Mouse (Mus musculus): ENCODE results near the gene Mtpn. TPM values are rescaled to one million over a fixed set of nuclear protein-coding genes. Genes with fewer than 3 reads are reported as not detected.

Mtpn gene
- polyA plus RNA-seq (2012; rRNA removed), result 60.0 and 64.9 TPM in 2 replicates
- 104 and 111 TPM in 2 replicates for polyA plus RNA-seq (2014; fragmentation: Nextera tagmentation; extraction: Ambion mirVana)

GRCm38 (mm10) chr6:35539304-35540009 lies at the start of gene Mtpn:
Gene Mtpn (minus strand): TSS chr6:35539888.
- peak within 1 kb of the TSS; percentile 97 for H3K9ac ChIP-seq (ENCODE audit: low read depth, low read length, severe bottlenecking)

GRCm38 (mm10) chr6:35568731-35569130 lies 29.0 kb upstream of the Mtpn start:
- ATAC-seq (ENCODE audit: low FRiP score, low read depth) (no peak), DNase-seq (ENCODE audit: low spot score) (no peak)
- H3K27ac ChIP-seq (replicated peaks; ENCODE audit: low read depth, low read length), result no peak overlapping the region
- H3K4me1 ChIP-seq (ENCODE audit: control insufficient read depth, insufficient read depth, low read length), result no peaks in the 10 kb centered on the region
- H3K9me3 ChIP-seq (ENCODE audit: control insufficient read depth, low read length), result no peaks in the 10 kb centered on the region
- no peaks in the 10 kb centered on the region for H3K36me3 ChIP-seq (ENCODE audit: control insufficient read depth, insufficient read depth, low read length)
- H3K27me3 ChIP-seq (ENCODE audit: control insufficient read depth, insufficient read depth, low read length), result no peaks in the 10 kb centered on the region
- no peak overlapping the region for H3K9ac ChIP-seq (ENCODE audit: low read depth, low read length, severe bottlenecking)
- no peak overlapping the region for H3K4me2 ChIP-seq (replicated peaks; ENCODE audit: low read depth, low read length, severe bottlenecking)
- no peak overlapping the region for H3K4me3 ChIP-seq (replicated peaks; ENCODE audit: low read length)
- TF ChIP-seq POLR2A (IDR thresholded peaks at IDR 0.05; ENCODE audit: borderline replicate concordance, extremely low read depth, insufficient read depth, insufficient read length), result no peak

More at GRCm38 (mm10) chr6:35539304-35540009, at the start of gene Mtpn:
- H3K9me3 ChIP-seq (ENCODE audit: control insufficient read depth, low read length), result no peaks in the 10 kb centered on the region
- peak within 1 kb of the TSS; percentile 76 for H3K4me2 ChIP-seq (replicated peaks; ENCODE audit: low read depth, low read length, severe bottlenecking)
- peak within 1 kb of the TSS; percentile 89 for H3K27ac ChIP-seq (replicated peaks; ENCODE audit: low read depth, low read length)
- peak; percentile 99 for DNase-seq (ENCODE audit: low spot score)
- 0 out of 2 replicates have a peak, but pooled peaks have one; percentile 55 for TF ChIP-seq POLR2A (IDR thresholded peaks at IDR 0.05; ENCODE audit: borderline replicate concordance, extremely low read depth, insufficient read depth, insufficient read length)
- H3K27me3 ChIP-seq (ENCODE audit: control insufficient read depth, insufficient read depth, low read length), result no peaks in the 10 kb centered on the region
- under 1% methylated on average over 52 of the region's 61 CpGs for WGBS
- no peaks in the 10 kb centered on the region for H3K36me3 ChIP-seq (ENCODE audit: control insufficient read depth, insufficient read depth, low read length)
- ATAC-seq (ENCODE audit: low FRiP score, low read depth), result peak; percentile 99
- H3K4me3 ChIP-seq (replicated peaks; ENCODE audit: low read length), result peak within 1 kb of the TSS; percentile 93
- peaks cover 10% of the 10 kb centered on the region for H3K4me1 ChIP-seq (ENCODE audit: control insufficient read depth, insufficient read depth, low read length)

GRCm38 (mm10) chr6:35567755-35568154 lies 28.1 kb upstream of the Mtpn start:
- no peaks in the 10 kb centered on the region for H3K27me3 ChIP-seq (ENCODE audit: control insufficient read depth, insufficient read depth, low read length)
- H3K9ac ChIP-seq (ENCODE audit: low read depth, low read length, severe bottlenecking), result no peak overlapping the region
- no peaks in the 10 kb centered on the region for H3K4me1 ChIP-seq (ENCODE audit: control insufficient read depth, insufficient read depth, low read length)
- H3K4me2 ChIP-seq (replicated peaks; ENCODE audit: low read depth, low read length, severe bottlenecking), result no peak overlapping the region
- H3K4me3 ChIP-seq (replicated peaks; ENCODE audit: low read length), result no peak overlapping the region
- H3K27ac ChIP-seq (replicated peaks; ENCODE audit: low read depth, low read length), result no peak overlapping the region
- ATAC-seq (ENCODE audit: low FRiP score, low read depth) (no peak), DNase-seq (ENCODE audit: low spot score) (peak; percentile 66)
- no peak for TF ChIP-seq POLR2A (IDR thresholded peaks at IDR 0.05; ENCODE audit: borderline replicate concordance, extremely low read depth, insufficient read depth, insufficient read length)
- no peaks in the 10 kb centered on the region for H3K36me3 ChIP-seq (ENCODE audit: control insufficient read depth, insufficient read depth, low read length)
- no peaks in the 10 kb centered on the region for H3K9me3 ChIP-seq (ENCODE audit: control insufficient read depth, low read length)

- Histone ChIP-seq H3K4me2 (replicated peaks; ENCODE audit: low read depth, low read length, severe bottlenecking) (no peak overlapping the region), H3K27ac (replicated peaks; ENCODE audit: low read depth, low read length) (no peak overlapping the region), H3K9ac (ENCODE audit: low read depth, low read length, severe bottlenecking) (no peak overlapping the region), H3K4me3 (replicated peaks; ENCODE audit: low read length) (no peak overlapping the region), H3K27me3 (ENCODE audit: control insufficient read depth, insufficient read depth, low read length) (no peaks in the 10 kb centered on the region), H3K9me3 (ENCODE audit: control insufficient read depth, low read length) (no peaks in the 10 kb centered on the region), H3K4me1 (ENCODE audit: control insufficient read depth, insufficient read depth, low read length) (no peaks in the 10 kb centered on the region), H3K36me3 (ENCODE audit: control insufficient read depth, insufficient read depth, low read length) (no peaks in the 10 kb centered on the region)
- 60% methylated on average over 2 of the region's 2 CpGs for WGBS
- TF ChIP-seq POLR2A (IDR thresholded peaks at IDR 0.05; ENCODE audit: borderline replicate concordance, extremely low read depth, insufficient read depth, insufficient read length), result no peak
- DNase-seq (ENCODE audit: low spot score) (no peak), ATAC-seq (ENCODE audit: low FRiP score, low read depth) (no peak)
These were observed 20.3 kb upstream of the Mtpn start for GRCm38 (mm10) chr6:35559950-35560349.

GRCm38 (mm10) chr6:35544352-35544751 lies 4.7 kb upstream of the Mtpn start:
- H3K27ac ChIP-seq (replicated peaks; ENCODE audit: low read depth, low read length), result no peak overlapping the region
- no peak for DNase-seq (ENCODE audit: low spot score)
- H3K36me3 ChIP-seq (ENCODE audit: control insufficient read depth, insufficient read depth, low read length), result no peaks in the 10 kb centered on the region
- TF ChIP-seq POLR2A (IDR thresholded peaks at IDR 0.05; ENCODE audit: borderline replicate concordance, extremely low read depth, insufficient read depth, insufficient read length), result no peak
- H3K27me3 ChIP-seq (ENCODE audit: control insufficient read depth, insufficient read depth, low read length), result no peaks in the 10 kb centered on the region
- H3K4me2 ChIP-seq (replicated peaks; ENCODE audit: low read depth, low read length, severe bottlenecking), result no peak overlapping the region
- H3K4me3 ChIP-seq (replicated peaks; ENCODE audit: low read length), result no peak overlapping the region
- H3K9ac ChIP-seq (ENCODE audit: low read depth, low read length, severe bottlenecking), result no peak overlapping the region
- no peaks in the 10 kb centered on the region for H3K4me1 ChIP-seq (ENCODE audit: control insufficient read depth, insufficient read depth, low read length)
- no peak for ATAC-seq (ENCODE audit: low FRiP score, low read depth)
- H3K9me3 ChIP-seq (ENCODE audit: control insufficient read depth, low read length), result no peaks in the 10 kb centered on the region

Data from limb, embryonic 14.5 days (tissue).